Mouse (Mus musculus): ENCODE data around the gene Rnf167. TPM values are rescaled to one million over a fixed set of nuclear protein-coding genes. Genes with fewer than 3 reads are reported as not detected.

Gene Rnf167
- polyA plus RNA-seq, 1 experiment = 70.1 TPM

GRCm38 (mm10) chr11:70699051-70699450 lies 52.0 kb downstream of the Rnf167 start:
- peaks cover 15% of the 10 kb centered on the region for H3K4me1 ChIP-seq (ENCODE audit: control insufficient read depth, insufficient read depth, low read length)
- H3K4me3 ChIP-seq (ENCODE audit: insufficient read depth, low read length) = no peak overlapping the region
- TF ChIP-seq CTCF (IDR thresholded peaks at IDR 0.05; ENCODE audit: low read depth, low read length) (no peak), POLR2A (IDR thresholded peaks at IDR 0.05; ENCODE audit: borderline replicate concordance, low read depth, low read length) (no peak)
- H3K27ac ChIP-seq (ENCODE audit: insufficient read depth, low read depth, low read length) = no peak overlapping the region

DNA sequence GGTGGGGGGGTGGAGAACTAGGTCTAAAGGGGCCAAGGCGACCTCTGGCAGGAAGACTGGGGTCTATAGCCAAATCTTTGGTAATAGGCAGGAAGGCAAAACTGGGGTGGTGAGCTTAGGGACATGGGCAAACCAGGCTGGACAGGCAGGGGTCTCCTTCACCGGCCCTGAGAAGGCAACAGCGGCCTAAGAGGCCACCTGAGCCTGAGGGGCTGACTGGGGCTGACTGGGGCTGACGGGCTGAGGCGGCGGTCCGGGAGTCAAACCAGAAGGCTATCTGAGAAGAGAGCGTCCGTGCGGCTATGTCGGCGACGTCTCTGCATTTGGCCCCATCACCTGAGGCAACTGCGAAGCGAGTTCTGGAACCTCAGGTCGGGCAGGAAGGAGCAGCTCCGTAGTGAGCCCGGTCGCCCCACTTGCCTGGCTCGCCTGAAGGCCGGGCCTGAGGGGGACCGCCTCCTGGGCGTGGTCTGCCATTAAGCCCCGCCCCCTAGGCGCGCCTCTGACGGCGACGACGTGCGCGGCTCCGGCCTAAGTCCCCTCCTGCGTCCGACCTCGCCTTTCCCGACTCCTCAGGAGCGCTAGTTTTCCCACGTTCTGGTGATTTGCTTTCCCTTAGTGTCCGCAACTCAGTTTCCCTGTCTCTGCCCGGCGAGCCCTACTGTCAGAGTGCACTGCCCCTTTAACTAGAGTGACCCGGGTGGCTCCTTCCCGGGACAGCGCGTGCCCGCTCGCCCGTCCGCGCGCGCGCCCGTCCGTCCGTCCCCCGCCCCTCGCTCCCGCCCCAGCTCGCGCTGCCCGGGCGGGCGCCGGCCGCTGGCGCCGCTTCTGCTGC lies 52.9 kb downstream of the Rnf167 start, which contains the start of the genes Inca1 and Kif1c:
Gene Inca1 (minus strand): TSS at position 434 of the 835 bp plus-strand sequence.
Gene Kif1c (plus strand): TSS at position 827 of the 835 bp plus-strand sequence.
- TF ChIP-seq POLR2A (IDR thresholded peaks at IDR 0.05; ENCODE audit: borderline replicate concordance, low read depth, low read length) (no peak), CTCF (IDR thresholded peaks at IDR 0.05; ENCODE audit: low read depth, low read length) (no peak)
- Histone ChIP-seq H3K27ac (ENCODE audit: insufficient read depth, low read depth, low read length) (peak within 1 kb of the TSS; percentile 90), H3K4me3 (ENCODE audit: insufficient read depth, low read length) (peak within 1 kb of the TSS; percentile 86), H3K4me1 (ENCODE audit: control insufficient read depth, insufficient read depth, low read length) (peaks cover 15% of the 10 kb centered on the region)

GRCm38 (mm10) chr11:70700613-70701012 lies 53.6 kb downstream of the Rnf167 start:
- Histone ChIP-seq H3K27ac (ENCODE audit: insufficient read depth, low read depth, low read length) (peak overlapping the region; percentile 55), H3K4me3 (ENCODE audit: insufficient read depth, low read length) (peak overlapping the region; percentile 86), H3K4me1 (ENCODE audit: control insufficient read depth, insufficient read depth, low read length) (peaks cover 15% of the 10 kb centered on the region)
- TF ChIP-seq POLR2A (IDR thresholded peaks at IDR 0.05; ENCODE audit: borderline replicate concordance, low read depth, low read length) (no peak), CTCF (IDR thresholded peaks at IDR 0.05; ENCODE audit: low read depth, low read length) (no peak)

Other genes starting within 250 kb of the Rnf167 start
- gene Pelp1, start 237.2 kb upstream of the Rnf167 start, polyA plus RNA-seq (2012; ENCODE audit: insufficient read depth, insufficient read length, missing spikeins) = 19.3 and 21.2 TPM in 2 replicates
- gene Arrb2, start 214.6 kb upstream of the Rnf167 start, polyA plus RNA-seq (2012; ENCODE audit: insufficient read depth, insufficient read length, missing spikeins) = 520 and 549 TPM in 2 replicates
- 40.5 and 41.6 TPM in 2 replicates for gene Med11, start 195.3 kb upstream of the Rnf167 start, polyA plus RNA-seq (2012; ENCODE audit: insufficient read depth, insufficient read length, missing spikeins)
- 21.7 and 23.7 TPM in 2 replicates for gene Zmynd15, start 187.8 kb upstream of the Rnf167 start, polyA plus RNA-seq (2012; ENCODE audit: insufficient read depth, insufficient read length, missing spikeins)
- gene Cxcl16, start 187.3 kb upstream of the Rnf167 start, polyA plus RNA-seq (2012; ENCODE audit: insufficient read depth, insufficient read length, missing spikeins) = 434 and 456 TPM in 2 replicates
- gene Tm4sf5, start 142.0 kb upstream of the Rnf167 start, polyA plus RNA-seq (2012; ENCODE audit: insufficient read depth, insufficient read length, missing spikeins) = 4.3 TPM in 2 replicates
- not detected in 2 replicates for gene Vmo1, start 132.6 kb upstream of the Rnf167 start, polyA plus RNA-seq (2012; ENCODE audit: insufficient read depth, insufficient read length, missing spikeins)
- not detected in 2 replicates for gene Gltpd2, start 128.0 kb upstream of the Rnf167 start, polyA plus RNA-seq (2012; ENCODE audit: insufficient read depth, insufficient read length, missing spikeins)
- gene Psmb6, start 121.9 kb upstream of the Rnf167 start, polyA plus RNA-seq (2012; ENCODE audit: insufficient read depth, insufficient read length, missing spikeins) = 141 and 151 TPM in 2 replicates
- gene Gm40193, start 114.3 kb upstream of the Rnf167 start, polyA plus RNA-seq (2012; ENCODE audit: insufficient read depth, insufficient read length, missing spikeins) = not detected in 2 replicates
- gene Pld2, start 107.2 kb upstream of the Rnf167 start, polyA plus RNA-seq (2012; ENCODE audit: insufficient read depth, insufficient read length, missing spikeins) = 58.4 and 60.9 TPM in 2 replicates
- 139 and 151 TPM in 2 replicates for gene Mink1, start 84.4 kb upstream of the Rnf167 start, polyA plus RNA-seq (2012; ENCODE audit: insufficient read depth, insufficient read length, missing spikeins)
- gene 4930544D05Rik, start 31.4 kb upstream of the Rnf167 start, polyA plus RNA-seq (2012; ENCODE audit: insufficient read depth, insufficient read length, missing spikeins) = not detected in 2 replicates
- not detected in 2 replicates for gene Chrne, start 28.0 kb upstream of the Rnf167 start, polyA plus RNA-seq (2012; ENCODE audit: insufficient read depth, insufficient read length, missing spikeins)
- not detected in 2 replicates for gene Gp1ba, start 8.1 kb upstream of the Rnf167 start, polyA plus RNA-seq (2012; ENCODE audit: insufficient read depth, insufficient read length, missing spikeins)
- 99.9 and 110 TPM in 2 replicates for gene Slc25a11, start 244 bp downstream of the Rnf167 start, polyA plus RNA-seq (2012; ENCODE audit: insufficient read depth, insufficient read length, missing spikeins)
- 1,781 and 1,801 TPM in 2 replicates for gene Pfn1, start 7.4 kb downstream of the Rnf167 start, polyA plus RNA-seq (2012; ENCODE audit: insufficient read depth, insufficient read length, missing spikeins)
- gene Eno3, start 10.0 kb downstream of the Rnf167 start, polyA plus RNA-seq (2012; ENCODE audit: insufficient read depth, insufficient read length, missing spikeins) = 4.7 and 7.4 TPM in 2 replicates
- 86.8 and 101 TPM in 2 replicates for gene Spag7, start 22.2 kb downstream of the Rnf167 start, polyA plus RNA-seq (2012; ENCODE audit: insufficient read depth, insufficient read length, missing spikeins)
- gene Camta2, start 40.9 kb downstream of the Rnf167 start, polyA plus RNA-seq (2012; ENCODE audit: insufficient read depth, insufficient read length, missing spikeins) = 71.4 and 84.6 TPM in 2 replicates
- 1.7 TPM in 1 of 2 replicates, not detected in the other for gene Inca1, start 52.9 kb downstream of the Rnf167 start, polyA plus RNA-seq (2012; ENCODE audit: insufficient read depth, insufficient read length, missing spikeins)
- gene Kif1c, start 53.3 kb downstream of the Rnf167 start, polyA plus RNA-seq (2012; ENCODE audit: insufficient read depth, insufficient read length, missing spikeins) = 56.2 and 57.9 TPM in 2 replicates
- 2.7 and 3.3 TPM in 2 replicates for gene Zfp3, start 117.0 kb downstream of the Rnf167 start, polyA plus RNA-seq (2012; ENCODE audit: insufficient read depth, insufficient read length, missing spikeins)
- 1.1 TPM in 1 of 2 replicates, not detected in the other for gene Scimp, start 165.4 kb downstream of the Rnf167 start, polyA plus RNA-seq (2012; ENCODE audit: insufficient read depth, insufficient read length, missing spikeins)
- gene Rabep1, start 197.5 kb downstream of the Rnf167 start, polyA plus RNA-seq (2012; ENCODE audit: insufficient read depth, insufficient read length, missing spikeins) = 49.2 and 51.8 TPM in 2 replicates